Mouse (Mus musculus): ENCODE measurements at regions not wholly inside any gene's neighbourhood (a gene's known extent, or its start where the extent isn't known, plus 50 kb on each side); places are given as distances from the start of the nearest gene placed in this dataset.

GRCm38 (mm10) chr15:13455560-13456219 lies 282.2 kb upstream of the Cdh6 start:
- Histone ChIP-seq H3K27ac (replicated peaks) (no peak overlapping the region), H3K4me2 (no peak overlapping the region), H3K27me3 (no peaks in the 10 kb centered on the region), H3K4me1 (replicated peaks) (no peaks in the 10 kb centered on the region), H3K9me3 (no peaks in the 10 kb centered on the region), H3K4me3 (no peak overlapping the region), H3K36me3 (no peaks in the 10 kb centered on the region), H3K9ac (no peak overlapping the region)
- 54% methylated on average over 8 of the region's 8 CpGs for WGBS
- peak; percentile 40; the same call in 1 of the 2 replicates for ATAC-seq (ENCODE audit: low read depth)

- Histone ChIP-seq H3K9me3 (no peaks in the 10 kb centered on the region), H3K4me3 (no peak overlapping the region), H3K36me3 (no peaks in the 10 kb centered on the region), H3K4me2 (no peak overlapping the region), H3K4me1 (replicated peaks) (no peaks in the 10 kb centered on the region), H3K27me3 (no peaks in the 10 kb centered on the region), H3K27ac (replicated peaks) (no peak overlapping the region), H3K9ac (no peak overlapping the region)
- WGBS = 74% methylated on average over 5 of the region's 5 CpGs
- no peak; the same call in 1 of the 2 replicates for ATAC-seq (ENCODE audit: low read depth)
Measured at GRCm38 (mm10) chr15:13450385-13450784, 276.9 kb upstream of the Cdh6 start.

- no peak overlapping the region for H3K27ac ChIP-seq (replicated peaks)
- no peak overlapping the region for H3K4me2 ChIP-seq
- H3K4me3 ChIP-seq = no peak overlapping the region
- no peaks in the 10 kb centered on the region for H3K4me1 ChIP-seq (replicated peaks)
- H3K36me3 ChIP-seq = no peaks in the 10 kb centered on the region
- H3K9me3 ChIP-seq = no peaks in the 10 kb centered on the region
- no peaks in the 10 kb centered on the region for H3K27me3 ChIP-seq
- whole genome bisulfite sequencing = 67% methylated on average over 1 of the region's 1 CpGs
- H3K9ac ChIP-seq = no peak overlapping the region
- no peak for ATAC-seq (ENCODE audit: low read depth)
Measured at GRCm38 (mm10) chr15:13434608-13435007, 261.1 kb upstream of the Cdh6 start.

GRCm38 (mm10) chr15:13432971-13433370 lies 259.5 kb upstream of the Cdh6 start:
- no peak overlapping the region for H3K27ac ChIP-seq (replicated peaks)
- H3K36me3 ChIP-seq = no peaks in the 10 kb centered on the region
- H3K27me3 ChIP-seq = no peaks in the 10 kb centered on the region
- no peak overlapping the region for H3K4me3 ChIP-seq
- no peaks in the 10 kb centered on the region for H3K9me3 ChIP-seq
- 92% methylated on average over 2 of the region's 2 CpGs for WGBS
- no peak for ATAC-seq (ENCODE audit: low read depth)
- H3K4me1 ChIP-seq (replicated peaks) = no peaks in the 10 kb centered on the region
- no peak overlapping the region for H3K9ac ChIP-seq
- H3K4me2 ChIP-seq = no peak overlapping the region

- WGBS = 39% methylated on average over 3 of the region's 3 CpGs
Measured at GRCm38 (mm10) chr15:13419616-13420015, 246.1 kb upstream of the Cdh6 start.

GRCm38 (mm10) chr15:13410065-13410688 lies 236.7 kb upstream of the Cdh6 start:
- no peak overlapping the region for H3K27ac ChIP-seq (replicated peaks)
- H3K4me3 ChIP-seq = no peak overlapping the region
- peaks cover 5% of the 10 kb centered on the region; the same call in 1 of the 2 replicates for H3K4me1 ChIP-seq (replicated peaks)
- peak overlapping the region; percentile 11; the same call in 1 of the 2 replicates for H3K4me2 ChIP-seq
- H3K9me3 ChIP-seq = no peaks in the 10 kb centered on the region
- H3K36me3 ChIP-seq = no peaks in the 10 kb centered on the region
- no peak overlapping the region for H3K9ac ChIP-seq
- 45% methylated on average over 11 of the region's 11 CpGs for WGBS
- ATAC-seq (ENCODE audit: low read depth) = no peak
- H3K27me3 ChIP-seq = no peaks in the 10 kb centered on the region

More at GRCm38 (mm10) chr15:13419616-13420015, 246.1 kb upstream of the Cdh6 start:
- no peak overlapping the region for H3K9ac ChIP-seq
- no peaks in the 10 kb centered on the region for H3K9me3 ChIP-seq
- no peak overlapping the region for H3K27ac ChIP-seq (replicated peaks)
- no peaks in the 10 kb centered on the region for H3K36me3 ChIP-seq
- ATAC-seq (ENCODE audit: low read depth) = no peak
- no peak overlapping the region for H3K4me3 ChIP-seq
- no peak overlapping the region for H3K4me2 ChIP-seq
- no peaks in the 10 kb centered on the region for H3K4me1 ChIP-seq (replicated peaks)
- H3K27me3 ChIP-seq = no peaks in the 10 kb centered on the region

- Histone ChIP-seq H3K27ac (replicated peaks) (peak overlapping the region; percentile 38), H3K9me3 (no peaks in the 10 kb centered on the region), H3K9ac (no peak overlapping the region), H3K4me3 (no peak overlapping the region), H3K4me2 (no peak overlapping the region), H3K27me3 (no peaks in the 10 kb centered on the region), H3K4me1 (replicated peaks) (peaks cover 10% of the 10 kb centered on the region; the same call in 1 of the 2 replicates), H3K36me3 (no peaks in the 10 kb centered on the region)
- peak; percentile 79 for ATAC-seq (ENCODE audit: low read depth)
- 15% methylated on average over 6 of the region's 6 CpGs for WGBS
Measured at GRCm38 (mm10) chr15:13393155-13393554, 219.7 kb upstream of the Cdh6 start.

- Histone ChIP-seq H3K36me3 (no peaks in the 10 kb centered on the region), H3K4me1 (replicated peaks) (peaks cover 10% of the 10 kb centered on the region; the same call in 1 of the 2 replicates), H3K4me2 (no peak overlapping the region), H3K4me3 (no peak overlapping the region), H3K27me3 (no peaks in the 10 kb centered on the region), H3K9me3 (0 out of 2 replicates have a peak, but pooled peaks cover 3% of the 10 kb centered on the region), H3K9ac (no peak overlapping the region), H3K27ac (replicated peaks) (no peak overlapping the region)
- 79% methylated on average over 4 of the region's 4 CpGs for WGBS
- ATAC-seq (ENCODE audit: low read depth) = no peak
Measured at GRCm38 (mm10) chr15:13391331-13391730, 217.9 kb upstream of the Cdh6 start.

GRCm38 (mm10) chr15:13384815-13385214 lies 211.3 kb upstream of the Cdh6 start:
- Histone ChIP-seq H3K27ac (replicated peaks) (no peak overlapping the region), H3K9me3 (0 out of 2 replicates have a peak, but pooled peaks cover 3% of the 10 kb centered on the region), H3K36me3 (no peaks in the 10 kb centered on the region), H3K9ac (no peak overlapping the region), H3K4me2 (no peak overlapping the region), H3K4me3 (no peak overlapping the region), H3K27me3 (no peaks in the 10 kb centered on the region), H3K4me1 (replicated peaks) (no peaks in the 10 kb centered on the region)
- ATAC-seq (ENCODE audit: low read depth) = no peak
- 24% methylated on average over 6 of the region's 6 CpGs for WGBS

- no peaks in the 10 kb centered on the region for H3K9me3 ChIP-seq
- 93% methylated on average over 3 of the region's 3 CpGs for WGBS
- no peaks in the 10 kb centered on the region for H3K27me3 ChIP-seq
- no peak for ATAC-seq (ENCODE audit: low read depth)
- H3K9ac ChIP-seq = no peak overlapping the region
- H3K4me2 ChIP-seq = no peak overlapping the region
- H3K4me1 ChIP-seq (replicated peaks) = no peaks in the 10 kb centered on the region
- no peaks in the 10 kb centered on the region for H3K36me3 ChIP-seq
- no peak overlapping the region for H3K27ac ChIP-seq (replicated peaks)
- no peak overlapping the region for H3K4me3 ChIP-seq
Measured at GRCm38 (mm10) chr15:13375590-13375989, 202.1 kb upstream of the Cdh6 start.

GRCm38 (mm10) chr15:13368799-13369198 lies 195.3 kb upstream of the Cdh6 start:
- Histone ChIP-seq H3K4me1 (replicated peaks) (no peaks in the 10 kb centered on the region), H3K9ac (no peak overlapping the region), H3K27ac (replicated peaks) (no peak overlapping the region), H3K27me3 (no peaks in the 10 kb centered on the region), H3K4me2 (no peak overlapping the region), H3K9me3 (no peaks in the 10 kb centered on the region), H3K4me3 (no peak overlapping the region), H3K36me3 (no peaks in the 10 kb centered on the region)
- no peak for ATAC-seq (ENCODE audit: low read depth)
- 76% methylated on average over 5 of the region's 5 CpGs for WGBS

- Histone ChIP-seq H3K4me2 (no peak overlapping the region), H3K9me3 (no peaks in the 10 kb centered on the region), H3K27ac (replicated peaks) (no peak overlapping the region), H3K36me3 (no peaks in the 10 kb centered on the region), H3K4me3 (no peak overlapping the region), H3K4me1 (replicated peaks) (no peaks in the 10 kb centered on the region), H3K27me3 (no peaks in the 10 kb centered on the region), H3K9ac (no peak overlapping the region)
- ATAC-seq (ENCODE audit: low read depth) = no peak
- 70% methylated on average over 16 of the region's 16 CpGs for WGBS
Measured at GRCm38 (mm10) chr15:13367291-13367954, 193.9 kb upstream of the Cdh6 start.

Data from neural tube, embryonic 13.5 days (tissue).